Mouse (Mus musculus): Measurements from ENCODE around the gene Smpd4. TPM values are rescaled to one million over a fixed set of nuclear protein-coding genes. Genes with fewer than 3 reads are reported as not detected.
"Not testable (repeated sequence)": the region's sequence is repeated elsewhere in the genome, so short reads cannot be mapped to it uniquely, and the experiment has no call there.

Smpd4 gene
- total RNA-seq (2021), result 1 to 10 TPM; 7.5 to 9.0 TPM
- long read RNA-seq, experiment 1, partial matches to known transcripts, result 0 of 1 reads
- long read RNA-seq, experiment 1, other reads (novel, unspliced or antisense), result 1 of 1 reads
- long read RNA-seq, experiment 2, full-length matches to known transcripts, result 4 of 6 reads
- long read RNA-seq, experiment 2, partial matches to known transcripts, result 0 of 6 reads
- long read RNA-seq, experiment 2, other reads (novel, unspliced or antisense), result 2 of 6 reads

DNA sequence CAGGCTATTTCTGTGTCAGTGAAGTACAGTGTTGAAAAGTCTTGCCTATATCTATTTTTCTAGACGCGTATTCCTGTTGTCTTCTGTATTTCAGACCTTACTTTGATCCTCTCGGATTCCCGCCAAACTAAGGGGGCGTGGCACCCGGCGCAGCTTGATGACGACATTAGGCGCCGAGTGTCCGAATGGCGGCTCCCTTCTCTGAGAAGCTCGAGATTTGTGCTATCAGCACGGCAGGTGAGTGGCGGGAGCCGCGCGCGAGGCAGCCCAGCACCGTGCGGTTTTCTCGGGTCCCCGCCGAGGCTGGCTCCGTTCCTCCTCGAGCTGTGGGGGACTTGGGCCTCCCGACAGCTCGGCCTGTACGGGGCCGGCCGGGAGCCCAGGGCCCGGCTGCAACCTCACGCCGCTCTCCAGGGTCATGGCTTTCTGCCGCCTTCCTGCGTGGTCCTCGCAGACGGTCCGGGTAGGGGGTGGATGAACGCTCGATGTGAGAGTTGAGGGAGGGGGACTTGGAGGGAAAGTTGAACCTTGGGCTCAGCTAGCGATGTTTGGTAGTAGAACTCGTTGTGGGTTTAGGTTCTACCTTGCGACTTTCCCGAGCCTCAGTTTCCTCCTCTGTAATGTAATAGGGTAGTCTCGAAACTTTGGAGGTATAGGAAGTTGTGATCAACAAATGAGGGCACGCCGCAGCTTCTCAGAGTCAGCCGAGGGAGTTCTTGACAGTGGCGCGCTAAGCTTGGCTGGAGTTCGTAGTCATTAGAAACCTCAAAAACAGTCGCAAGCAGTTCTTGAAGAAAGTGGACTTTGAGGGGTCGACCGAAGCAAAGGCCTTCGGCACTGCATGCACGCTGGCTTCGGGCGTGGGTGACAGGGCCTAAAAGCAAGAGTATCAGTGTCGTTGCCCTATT lies at the start of gene Smpd4:
Smpd4 (plus strand) TSS at position 157 of the 908 bp plus-strand sequence.
- DNase-seq, result peak; percentile 79

DNA sequence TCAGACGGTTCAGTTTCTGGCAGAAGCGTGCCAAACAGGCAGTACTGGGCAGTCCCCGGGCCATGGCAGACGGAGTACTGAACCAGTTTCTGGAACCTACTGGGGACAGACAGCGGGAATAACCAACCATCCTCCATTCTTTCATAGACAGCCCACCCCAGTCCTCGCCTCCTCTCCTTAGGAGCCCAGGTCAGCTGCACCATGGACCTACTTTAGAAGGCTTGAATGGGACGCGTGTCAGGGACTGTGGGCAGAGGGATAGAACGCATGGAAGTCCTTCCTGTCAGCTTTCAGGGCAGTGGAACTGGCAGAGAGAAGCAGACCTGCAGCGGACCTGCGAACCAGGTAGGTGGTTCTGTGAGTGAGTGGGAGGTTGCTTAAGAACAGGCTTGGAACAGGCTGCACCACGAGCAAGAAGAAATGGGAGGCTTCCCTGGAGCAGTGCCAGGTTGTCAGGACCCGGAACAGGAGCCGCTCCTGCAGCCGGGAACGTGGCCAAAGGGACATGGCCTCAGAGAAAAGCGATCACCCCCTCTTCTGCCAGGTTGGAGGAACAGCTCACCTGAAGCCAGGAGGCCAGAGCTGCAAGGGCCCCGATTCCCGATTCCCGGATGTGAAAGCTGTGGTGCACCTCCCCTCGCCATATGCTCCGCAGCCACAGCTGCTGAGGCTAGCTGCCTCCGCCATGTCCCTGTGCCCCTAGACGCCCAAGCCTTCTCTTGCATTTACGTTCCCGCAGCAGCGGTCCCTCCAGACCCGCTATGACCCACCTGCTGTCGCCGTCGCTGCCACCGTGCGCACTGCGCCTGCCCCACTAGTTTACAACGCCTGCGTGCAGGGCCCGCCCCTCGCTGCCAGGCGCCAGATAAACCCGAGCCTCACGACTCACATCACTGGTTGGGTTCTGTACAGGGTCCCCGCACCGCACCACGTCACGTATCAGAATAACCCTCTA lies 43.0 kb upstream of the Smpd4 start:
- peak; percentile 24 for DNase-seq

DNA sequence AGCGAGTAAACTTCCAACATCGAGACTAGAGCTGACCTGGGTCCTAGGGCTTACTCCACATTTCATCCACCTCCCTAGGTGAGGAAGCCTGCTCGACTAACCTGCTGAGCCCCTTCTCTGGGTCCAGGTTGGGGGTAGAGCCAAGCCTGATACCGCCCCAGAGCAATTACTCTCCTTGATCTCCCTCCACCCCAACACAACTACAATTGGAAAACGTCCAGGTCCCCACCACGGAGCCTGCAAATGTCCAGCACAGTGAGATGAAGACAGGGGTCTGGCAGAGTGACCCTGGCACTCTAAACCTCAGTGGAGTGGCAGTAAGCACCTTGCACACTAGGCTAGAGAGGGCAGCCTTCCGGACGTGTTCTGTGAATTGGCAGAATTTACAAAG lies 42.3 kb upstream of the Smpd4 start:
- DNase-seq, result no peak

DNA sequence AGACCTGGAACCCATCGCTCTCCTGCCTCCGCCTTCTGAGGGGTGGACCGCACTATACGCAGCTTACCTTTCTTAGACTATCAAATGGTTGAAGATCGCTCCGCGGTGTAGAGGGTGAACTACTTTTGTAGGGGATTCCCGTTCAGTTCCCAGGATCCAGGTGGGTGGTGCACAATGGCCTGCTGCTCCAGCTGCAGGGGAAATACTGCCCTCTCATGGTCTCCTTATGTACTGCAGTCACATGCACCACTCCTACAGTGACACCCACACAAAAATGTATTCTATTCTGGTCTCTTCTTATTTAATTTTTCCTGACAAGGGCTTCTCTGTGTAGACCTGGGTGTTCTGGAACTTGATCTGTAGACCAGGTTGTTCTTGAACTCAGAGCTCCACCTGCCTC lies 36.1 kb upstream of the Smpd4 start, which contains the start of gene Slc7a4:
Slc7a4 (minus strand) TSS at position 151 of the 400 bp plus-strand sequence.
- DNase-seq, result no peak

DNA sequence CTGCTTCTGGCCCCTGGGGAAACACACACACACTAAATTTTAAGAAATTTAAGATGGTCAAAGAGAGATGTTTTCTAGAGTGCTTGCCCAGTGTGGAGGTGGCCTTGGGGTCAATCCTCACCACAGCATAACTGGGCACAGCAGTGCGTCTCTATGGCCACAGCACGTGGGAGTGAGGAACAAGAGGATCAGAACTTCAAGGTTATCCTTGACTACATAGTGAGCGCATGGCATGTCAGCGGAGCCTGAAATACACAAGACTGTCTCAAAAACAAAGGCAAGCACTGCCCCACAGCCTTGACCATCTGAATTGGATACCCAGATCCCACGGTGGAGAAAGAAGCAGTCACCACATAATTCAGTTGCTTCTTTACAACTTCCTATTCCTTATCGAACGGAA lies 34.6 kb upstream of the Smpd4 start:
- DNase-seq, result no peak

DNA sequence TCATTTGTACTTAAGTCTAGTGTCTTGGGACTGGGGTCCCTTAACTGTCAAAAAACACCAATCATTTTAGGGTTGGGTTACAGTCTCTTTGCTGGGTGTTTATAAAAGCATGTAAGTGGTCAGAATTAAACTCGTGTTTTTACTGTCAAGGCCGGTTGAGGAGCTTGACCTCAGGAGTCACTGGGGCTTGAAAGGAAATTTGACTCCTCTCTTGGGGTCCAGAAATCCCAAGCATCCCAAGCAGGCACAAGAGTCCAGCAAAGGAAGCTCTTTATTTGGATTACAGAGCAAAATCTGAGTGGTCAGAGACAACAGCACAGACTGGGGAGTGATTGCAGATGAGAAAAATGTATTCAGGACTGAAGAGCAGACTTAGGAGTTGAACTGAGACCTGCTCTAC lies 28.4 kb upstream of the Smpd4 start:
- no peak for DNase-seq

DNA sequence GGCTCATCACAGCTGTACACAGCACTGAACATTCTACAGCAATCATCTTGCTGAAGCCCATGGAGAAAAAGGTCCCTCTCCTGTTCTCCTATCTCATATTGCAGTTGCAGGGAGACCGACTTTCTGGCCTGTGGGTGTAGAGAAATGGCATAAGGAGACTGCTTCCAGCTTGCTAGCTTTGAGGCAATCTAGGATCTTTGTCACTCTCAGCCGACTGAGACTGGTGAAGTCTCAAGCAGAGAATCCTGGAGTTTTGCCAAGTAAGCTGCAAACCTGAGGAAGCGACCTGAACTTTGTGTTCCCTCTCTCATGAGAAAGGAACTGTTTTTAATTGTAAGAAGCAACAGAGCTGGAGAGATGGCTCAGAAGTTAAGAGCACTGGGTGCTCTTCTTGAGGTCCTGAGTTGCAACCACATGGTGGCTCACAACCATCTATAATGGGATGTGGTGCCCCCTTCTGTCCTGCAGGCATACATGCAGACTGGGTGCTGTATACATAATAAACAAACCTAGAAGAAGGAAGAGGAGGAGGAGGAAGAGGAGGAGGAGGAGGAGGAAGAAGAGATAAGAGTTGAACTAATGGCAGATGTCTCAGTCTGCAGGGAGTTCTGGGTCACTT lies 18.1 kb upstream of the Smpd4 start:
- DNase-seq, result no peak

DNA sequence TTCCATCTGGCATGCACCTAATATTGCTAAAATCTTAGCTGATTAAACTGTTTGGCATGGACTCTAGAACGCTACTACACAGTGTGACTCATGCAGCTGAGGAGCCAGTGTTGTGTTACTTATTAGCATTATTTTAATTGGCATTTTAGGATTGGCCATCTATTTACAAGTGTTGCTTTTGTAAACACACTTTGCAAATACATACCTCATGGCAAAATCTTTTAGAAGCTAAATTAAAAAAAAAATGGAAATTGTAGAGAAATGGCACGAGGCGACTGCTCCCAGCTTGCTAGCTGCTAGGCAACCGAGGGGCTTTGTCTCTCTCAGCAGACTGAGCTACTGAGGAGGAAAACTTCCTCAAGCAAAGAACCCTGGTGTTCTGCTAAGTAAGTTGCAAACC lies 14.2 kb upstream of the Smpd4 start:
- DNase-seq, result no peak

DNA sequence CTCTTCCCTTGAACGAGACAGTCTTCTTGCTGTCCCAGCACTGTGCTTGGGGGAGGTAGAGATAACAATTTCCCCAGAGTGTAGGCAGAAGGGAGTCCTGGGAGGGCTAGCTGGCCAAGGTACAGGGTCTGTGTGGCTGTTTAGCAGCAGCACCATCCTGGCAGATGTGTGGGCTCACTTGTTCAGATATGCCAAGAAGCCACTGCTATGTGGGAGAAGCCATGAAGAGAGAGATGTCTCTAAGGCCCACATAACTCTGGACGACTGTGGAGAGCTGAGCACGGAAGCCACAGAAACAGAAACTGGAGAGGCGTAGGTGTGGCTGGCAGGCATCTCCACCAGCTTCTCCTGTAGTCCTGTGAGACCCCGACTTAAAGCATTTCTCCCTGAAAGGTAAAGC lies 13.5 kb upstream of the Smpd4 start:
- DNase-seq, result no peak

DNA sequence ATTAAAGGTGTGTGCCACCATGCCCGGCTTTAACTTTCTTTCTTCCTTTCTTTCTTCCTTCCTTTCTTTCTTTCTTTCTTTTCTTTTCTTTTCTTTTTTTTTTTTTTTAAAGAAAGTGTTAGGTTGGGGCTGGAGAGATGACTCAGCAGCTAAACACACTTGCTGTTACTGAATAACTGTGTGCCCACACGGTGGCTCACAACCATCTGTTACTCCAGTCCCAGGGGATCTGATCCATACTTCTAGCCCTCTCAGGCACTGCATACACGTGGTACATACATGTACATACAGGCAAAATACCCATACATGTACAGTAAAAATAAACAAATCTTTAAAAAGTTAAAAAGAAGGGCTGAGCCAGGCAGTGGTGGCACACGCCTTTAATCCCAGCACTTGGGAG lies 7.8 kb upstream of the Smpd4 start:
- DNase-seq, result no peak

DNA sequence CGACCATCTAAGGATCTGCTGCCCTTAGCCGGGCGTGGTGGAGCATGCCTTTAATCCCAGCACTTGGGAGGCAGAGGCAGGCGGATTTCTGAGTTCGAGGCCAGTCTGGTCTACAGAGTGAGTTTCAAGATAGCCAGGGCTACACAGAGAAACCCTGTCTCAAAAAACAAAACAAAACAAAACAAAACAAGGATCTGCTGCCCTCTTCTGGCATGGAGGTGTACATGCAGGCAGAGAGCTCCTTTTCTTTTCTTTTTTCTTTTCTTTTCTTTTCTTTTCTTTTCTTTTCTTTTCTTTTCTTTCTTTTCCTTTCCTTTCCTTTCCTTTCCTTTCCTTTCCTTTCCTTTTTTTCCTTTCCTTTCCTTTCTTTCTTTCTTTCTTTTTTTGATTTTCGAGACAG lies 4.4 kb upstream of the Smpd4 start:
- DNase-seq, result not testable (repeated sequence)

DNA sequence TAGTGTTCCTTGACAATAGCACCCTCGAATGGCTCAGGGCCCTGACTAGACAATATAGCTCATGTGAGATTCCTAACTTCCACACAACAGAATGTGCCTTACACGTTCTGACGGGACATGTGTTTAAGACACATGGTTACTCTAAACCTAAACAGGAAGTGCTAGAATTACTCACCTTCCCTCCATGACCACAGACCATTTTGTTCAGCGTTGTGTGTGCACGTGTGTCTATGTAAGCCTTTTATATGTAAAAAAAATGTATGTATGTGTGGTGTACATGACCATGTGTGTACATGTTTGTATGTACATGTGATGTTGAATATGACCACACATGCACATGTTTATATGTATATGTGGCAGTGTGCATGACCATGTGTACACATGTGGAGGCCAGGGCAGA lies 2.9 kb upstream of the Smpd4 start:
- no peak for DNase-seq

DNA sequence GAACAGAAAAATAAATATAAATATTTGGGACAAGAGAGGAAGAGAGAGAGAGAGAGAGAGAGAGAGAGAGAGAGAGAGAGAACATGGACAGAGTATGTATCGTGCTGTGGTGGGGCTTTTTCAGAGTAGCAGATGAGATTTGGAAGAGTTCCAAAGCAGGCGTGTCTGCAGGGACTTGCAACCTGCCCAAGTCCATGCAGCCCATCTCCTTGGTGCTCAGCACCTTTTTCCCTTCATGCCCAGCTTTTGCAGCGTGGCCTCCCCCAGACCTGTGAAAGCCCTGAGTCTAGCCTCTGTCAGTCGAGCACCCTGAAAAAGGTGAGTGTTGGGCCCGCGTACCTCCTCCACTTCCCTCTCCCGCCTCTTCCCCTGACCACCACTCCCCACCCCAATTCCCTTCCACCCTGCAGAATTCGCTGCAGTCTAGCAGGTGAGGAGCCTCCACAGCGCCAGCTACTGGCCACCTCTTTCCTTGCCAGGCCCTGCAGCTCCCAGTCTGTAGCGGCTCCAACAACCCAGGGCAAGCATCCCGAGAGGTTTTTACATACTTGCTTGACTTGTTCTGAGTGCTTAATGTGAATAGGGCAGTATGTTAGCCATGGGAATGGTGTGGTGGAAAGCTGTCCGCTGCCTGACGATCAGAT lies 1.1 kb upstream of the Smpd4 start:
- DNase-seq, result no peak

DNA sequence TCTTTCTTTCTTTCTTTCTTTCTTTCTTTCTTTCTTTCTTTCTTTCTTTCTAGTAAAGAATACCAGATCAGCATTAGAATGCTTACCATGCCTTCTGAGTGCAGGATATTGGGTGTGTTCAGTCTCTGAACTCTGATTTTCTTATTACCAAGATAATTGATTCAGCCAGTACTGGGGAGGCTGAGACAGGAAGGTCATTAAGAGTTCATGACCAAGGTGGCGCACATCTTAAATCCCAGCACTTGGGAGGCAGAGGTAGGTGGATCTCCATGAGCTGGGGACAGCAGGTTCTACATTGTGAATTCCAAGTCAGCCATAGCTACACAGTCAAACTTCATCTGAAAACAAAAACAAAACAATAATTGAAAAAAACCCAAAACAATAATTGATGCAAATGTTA lies 2.8 kb downstream of the Smpd4 start:
- DNase-seq, result no peak

DNA sequence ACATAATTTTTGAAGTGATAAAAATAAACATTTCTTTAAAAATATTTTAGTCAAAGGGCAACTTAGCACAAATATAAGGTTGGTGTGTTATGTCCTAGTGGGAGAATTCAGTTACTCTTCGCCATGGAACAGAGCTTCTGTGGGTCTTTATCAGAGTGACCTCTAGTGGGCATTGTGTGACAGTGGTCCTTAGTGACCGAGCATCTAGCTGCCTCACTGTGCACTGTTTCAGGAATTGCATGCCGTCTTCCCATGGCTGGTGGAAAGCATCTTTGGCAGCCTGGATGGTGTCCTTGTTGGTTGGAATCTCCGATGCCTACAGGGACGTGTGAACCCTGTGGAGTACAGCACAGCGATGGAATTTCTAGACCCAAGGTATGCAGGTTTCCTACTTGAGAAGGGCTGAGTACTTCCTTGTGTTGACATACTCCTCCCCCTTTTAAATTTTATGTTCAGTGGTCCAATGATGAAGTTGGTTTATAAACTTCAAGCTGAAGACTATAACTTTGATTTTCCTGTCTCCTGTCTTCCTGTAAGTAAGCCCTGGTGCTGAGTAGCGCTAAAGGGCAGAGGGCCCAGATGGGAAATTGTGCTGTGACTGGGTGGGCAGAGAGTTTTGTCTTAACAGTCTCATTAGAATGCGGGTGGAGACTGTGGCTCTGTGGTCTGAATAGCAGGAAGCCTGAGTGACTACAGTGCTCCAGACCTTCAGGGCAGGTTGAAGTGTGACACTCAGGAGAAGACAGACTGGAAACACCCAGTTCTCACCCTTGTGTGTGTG lies 6.5 kb downstream of the Smpd4 start:
- no peak for DNase-seq

DNA sequence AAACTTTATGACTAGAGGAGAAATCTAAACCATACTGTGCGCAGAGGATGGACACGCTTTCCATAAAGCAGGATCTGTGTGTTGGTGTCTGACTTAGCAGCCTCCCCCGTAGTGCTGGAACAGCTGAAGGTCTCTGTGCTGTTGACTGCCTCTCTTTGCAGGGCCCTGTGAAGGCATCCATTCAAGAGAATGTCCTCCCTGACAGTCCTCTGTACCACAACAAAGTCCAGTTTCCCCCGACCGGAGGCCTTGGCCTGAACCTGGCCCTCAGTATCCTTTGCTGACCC lies 7.1 kb downstream of the Smpd4 start:
- DNase-seq, result no peak

DNA sequence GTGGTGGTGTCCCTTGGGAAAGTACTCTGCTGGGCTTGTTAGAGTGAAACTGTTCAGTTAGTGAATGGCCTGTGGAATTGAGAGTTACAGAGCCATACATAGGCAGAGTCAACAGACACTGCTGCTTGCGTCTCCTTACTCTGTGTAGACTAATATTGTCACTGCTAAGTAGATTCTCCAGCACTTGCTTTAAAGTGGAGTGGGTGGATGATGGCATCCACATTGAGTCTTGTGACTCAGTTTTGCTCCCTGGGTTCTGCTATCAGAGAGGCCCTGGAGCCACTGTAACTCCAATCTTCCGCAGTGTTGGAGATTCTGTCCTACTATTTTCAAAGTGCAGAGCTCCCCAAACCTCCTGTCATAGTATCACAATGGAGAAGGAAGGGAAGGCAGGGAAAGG lies 13.4 kb downstream of the Smpd4 start:
- no peak for DNase-seq

DNA sequence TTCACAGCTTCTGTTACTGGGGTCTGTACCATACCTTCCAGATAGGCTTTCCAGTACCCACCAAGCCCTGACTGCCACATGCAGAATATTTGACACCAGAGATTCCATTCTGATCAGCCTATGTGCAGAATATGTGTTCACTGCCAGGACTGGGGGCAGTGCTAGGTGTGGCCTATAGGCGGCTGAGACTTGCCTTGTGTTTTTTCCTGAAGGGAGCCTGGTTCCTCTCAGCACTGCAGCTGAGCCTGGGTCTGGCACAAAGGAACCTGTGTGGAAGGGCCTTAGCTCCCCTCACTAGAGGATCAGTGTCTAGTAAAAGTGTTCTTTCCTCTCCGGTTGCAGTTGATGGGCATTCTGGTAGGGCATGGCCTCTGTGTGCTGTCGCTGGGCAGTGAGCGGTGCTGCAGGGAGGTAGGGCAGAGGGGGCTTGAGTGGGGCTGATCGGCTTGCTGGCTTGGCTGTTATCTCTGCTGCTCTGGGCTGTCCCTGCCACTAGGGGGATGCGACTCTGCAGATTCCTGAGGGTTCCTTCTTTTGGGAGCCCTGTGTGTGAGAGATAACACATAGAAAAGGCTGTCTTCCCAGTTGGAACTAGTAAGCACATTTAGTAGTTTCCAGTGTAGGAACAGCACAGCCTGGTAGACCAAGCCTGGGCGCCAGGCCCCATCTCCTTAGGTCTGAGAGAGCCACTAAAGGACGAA lies 14.5 kb downstream of the Smpd4 start:
- no peak for DNase-seq

DNA sequence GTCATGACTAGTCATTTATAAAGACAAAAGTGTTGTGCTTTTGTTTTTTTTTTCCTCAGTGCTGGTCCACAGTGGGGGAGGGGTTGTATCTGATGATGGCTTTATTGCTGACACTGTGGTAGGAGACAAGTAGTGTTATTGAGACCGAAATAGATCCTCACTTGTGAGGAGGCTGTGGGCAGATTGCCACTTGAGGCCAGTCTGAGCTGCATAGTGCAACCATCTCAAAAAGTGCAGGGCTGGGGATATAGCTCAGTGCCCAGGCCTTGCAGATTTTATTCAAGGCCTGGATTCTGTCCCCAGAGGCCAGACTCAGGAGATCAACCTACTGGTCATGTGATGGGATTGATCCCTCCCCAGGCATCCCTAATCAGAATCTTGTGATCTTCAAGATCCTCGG lies 17.8 kb downstream of the Smpd4 start:
- DNase-seq, result no peak

DNA sequence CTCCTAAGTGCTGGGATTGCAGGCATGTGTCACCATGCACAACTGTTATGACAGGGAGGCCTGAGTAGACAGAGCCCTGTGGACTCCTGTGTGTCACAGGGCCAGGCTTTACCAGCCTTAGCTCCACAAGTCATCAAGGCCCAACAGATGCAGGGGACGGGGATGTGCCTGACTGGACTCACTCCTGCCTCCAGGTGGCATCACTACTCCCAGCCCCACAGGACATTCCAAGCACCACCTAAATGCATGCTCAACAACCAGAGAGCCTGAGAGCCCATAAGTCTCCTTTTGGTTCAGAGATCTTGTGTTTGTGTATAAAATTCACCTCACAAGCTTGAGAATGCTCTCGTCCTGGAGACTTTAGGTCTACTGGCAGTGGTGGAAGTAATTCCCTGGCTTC lies 18.5 kb downstream of the Smpd4 start:
- no peak for DNase-seq

All from gastrocnemius, postnatal 25 days (tissue).